Mouse (Mus musculus) lung, postnatal 36 days (tissue): Measurements from ENCODE around the gene Gm10406.
"Not testable (repeated sequence)": the region's sequence is repeated elsewhere in the genome, so short reads cannot be mapped to it uniquely, and the experiment has no call there.

Experiments used
- DNase-seq: peaks from one replicate; pipeline ENCODE4 v3.0.0; 2022; ENCODE audit warnings: mixed read lengths

Gm10406 gene

DNA sequence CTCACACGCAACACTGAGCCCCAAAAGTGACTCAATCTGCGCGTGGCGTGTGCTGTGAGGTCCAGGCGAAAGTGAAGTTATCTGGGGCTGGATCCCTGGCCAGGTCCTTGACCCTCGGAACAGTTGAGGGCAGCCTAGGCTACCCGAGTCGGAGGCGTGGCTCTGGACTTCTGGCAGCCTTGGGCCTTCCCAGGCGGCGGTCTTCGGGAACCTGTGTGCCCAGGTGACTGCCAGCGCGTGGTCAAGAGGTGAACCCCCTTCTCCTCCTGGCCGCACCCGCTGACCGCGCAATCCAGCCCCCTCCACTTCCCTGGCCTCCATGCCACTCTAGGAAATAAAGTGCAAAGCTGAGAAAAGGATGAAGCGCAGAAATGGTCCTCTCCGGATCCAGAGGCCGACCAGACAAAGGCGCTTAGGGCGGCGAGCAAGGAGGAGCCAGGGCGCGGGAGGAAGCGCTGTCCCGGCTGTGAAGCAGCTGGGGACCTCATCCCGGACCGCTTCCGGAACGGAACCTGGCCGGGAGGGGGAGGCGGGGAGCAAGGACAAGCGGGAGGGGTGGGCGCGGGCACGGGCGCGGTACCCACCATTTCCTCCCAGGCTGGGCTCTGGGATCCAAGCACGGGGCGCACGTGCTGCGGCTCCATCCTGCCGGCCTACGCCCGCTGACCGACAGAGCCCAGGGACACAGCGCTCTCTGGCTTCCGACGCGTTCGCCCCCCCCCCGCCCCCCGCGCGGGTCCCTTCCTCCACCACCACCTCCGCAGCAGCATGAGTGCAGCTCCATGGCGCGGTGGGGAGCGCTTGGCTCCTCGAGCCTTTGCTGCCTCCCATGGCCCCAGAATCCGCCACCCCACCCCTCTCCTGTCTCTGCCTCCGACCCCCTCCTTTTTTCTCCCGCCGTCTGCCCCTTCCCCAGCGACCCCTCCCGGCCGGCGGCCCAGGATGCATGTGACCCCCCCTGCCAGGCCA is at the start of gene Gm10406:
TSS of gene Gm10406 (minus strand) at position 669 of the 969 bp plus-strand sequence.
- peak; percentile 16 for DNase-seq

DNA sequence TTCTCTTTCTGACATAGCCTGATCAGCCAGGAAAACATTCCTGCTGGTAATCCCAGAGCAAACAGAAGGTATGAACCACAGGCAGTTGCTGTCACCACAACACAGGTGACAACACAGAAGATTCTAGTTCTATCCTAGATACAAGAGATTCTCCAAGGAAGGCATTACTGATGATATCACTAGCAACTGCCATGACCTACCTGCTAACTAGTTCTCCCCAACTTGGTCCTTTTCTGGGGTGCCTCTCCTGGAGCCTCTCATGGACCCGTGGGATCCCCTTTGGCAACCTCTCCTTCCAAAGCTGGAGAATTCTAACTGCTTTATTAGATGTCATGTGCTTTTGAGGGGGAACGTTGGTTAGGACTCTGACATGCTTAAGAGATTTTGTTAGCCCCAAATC is 17.6 kb upstream of the Gm10406 start, which contains the start of gene Gm3685:
TSS of gene Gm3685 (minus strand) at position 101 of the 400 bp plus-strand sequence.
- not testable (repeated sequence) for DNase-seq

DNA sequence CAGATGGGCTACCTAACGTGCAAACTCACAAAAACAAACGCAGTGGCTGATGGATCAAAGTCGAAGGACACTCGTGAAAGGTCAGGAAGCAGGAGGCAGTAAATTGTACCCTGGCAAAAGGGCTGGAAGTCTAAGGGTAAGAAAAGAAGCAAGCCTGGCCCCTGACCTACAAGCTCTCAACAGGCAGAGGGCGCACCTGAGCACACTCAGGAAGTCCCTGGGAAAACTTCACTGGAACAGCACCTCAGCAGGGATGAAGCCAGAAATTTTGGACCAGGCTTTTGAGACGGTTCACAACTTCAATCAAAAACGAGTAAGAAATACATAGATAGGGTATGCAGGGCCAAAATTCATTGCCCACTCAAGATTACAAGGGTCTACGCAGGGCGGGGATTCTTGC is 975 bp downstream of the Gm10406 start:
- DNase-seq = peak; percentile 6

DNA sequence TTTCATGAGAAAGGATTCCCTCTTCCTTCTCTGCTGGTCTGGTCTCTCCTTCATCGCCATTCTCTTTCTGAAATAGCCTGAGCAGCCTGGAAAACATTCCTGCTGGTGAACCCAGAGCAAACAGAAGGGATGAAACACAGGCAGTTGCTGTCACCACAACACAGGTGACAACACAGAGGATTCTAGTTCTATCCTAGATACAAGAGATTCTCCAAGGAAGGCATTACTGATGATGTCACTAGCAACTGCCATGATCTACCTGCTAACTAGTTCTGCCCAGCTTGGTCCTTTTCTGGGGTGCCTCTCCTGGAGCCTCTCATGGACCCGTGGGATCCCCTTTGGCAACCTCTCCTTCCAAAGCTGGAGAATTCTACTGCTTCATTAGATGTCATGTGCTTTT is 53.5 kb downstream of the Gm10406 start, which contains the start of gene Gm6356:
TSS of gene Gm6356 (minus strand) at position 101 of the 400 bp plus-strand sequence.
- not testable (repeated sequence) for DNase-seq
